Mouse (Mus musculus) left cerebral cortex, adult 8-10 months (tissue): ENCODE data around the gene Krtcap2. TPM values are rescaled to one million over a fixed set of nuclear protein-coding genes. Genes with fewer than 3 reads are reported as not detected.

Experiments used
- DNase-seq, 2 experiments: peaks; one replicate each; pipeline ENCODE4 v3.0.0; 2022; ENCODE audit warnings: low spot score in 2 of 2
- total RNA-seq, 4 experiments: library from RNA; stranded (reverse); gene quantifications; 2 replicates each; pipeline ENCODE4 v1.2.4; 2022

The Krtcap2 gene
- total RNA-seq, 4 experiments from 2014 or later, result 70.4 to 91.2 (median 83.7) TPM

DNA sequence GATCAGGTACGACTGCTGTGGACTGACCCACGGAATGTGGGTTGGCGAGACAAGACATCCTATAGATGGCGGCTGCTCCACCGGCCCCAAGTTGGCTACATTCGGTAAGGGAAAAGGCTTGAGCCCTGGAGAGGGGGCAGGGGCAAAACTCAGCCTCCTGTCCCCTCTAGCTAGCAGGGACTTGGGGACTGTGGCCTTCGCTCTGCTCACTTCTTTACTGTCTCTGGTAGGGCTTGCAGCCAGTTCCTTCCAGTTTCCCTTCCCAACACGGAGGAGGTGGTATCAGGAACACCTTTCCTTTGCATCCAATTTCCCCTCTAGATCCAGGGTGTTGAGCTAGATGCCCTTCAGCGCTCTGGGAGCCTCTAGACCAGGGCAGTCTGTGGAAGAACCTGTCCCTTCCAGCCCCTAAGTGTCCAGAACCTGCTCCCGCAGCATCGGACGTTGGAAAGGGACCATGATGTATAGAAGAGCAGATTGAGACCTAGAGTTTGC lies 20.4 kb upstream of the Krtcap2 start:
- DNase-seq, result no peak

DNA sequence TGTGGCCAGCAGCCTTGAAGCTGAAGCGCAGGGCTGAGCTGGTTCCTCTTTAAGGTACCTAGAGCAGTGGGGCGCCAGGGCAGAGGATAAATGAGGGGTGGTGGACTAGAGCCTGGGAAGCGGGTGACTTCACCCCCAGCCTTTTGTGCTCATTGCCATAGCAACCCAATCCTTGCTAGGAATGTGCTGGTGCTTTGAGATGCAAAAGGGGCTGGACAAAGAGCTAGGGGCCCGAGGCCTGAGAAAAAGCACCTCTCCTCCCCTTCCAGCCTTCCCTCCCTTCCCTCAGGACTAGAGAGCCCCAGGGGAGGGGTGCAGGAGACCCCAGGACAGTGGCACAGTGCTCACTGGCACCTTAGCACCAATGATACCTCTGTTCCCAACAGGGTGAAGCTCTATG lies 19.8 kb upstream of the Krtcap2 start:
- DNase-seq, result no peak

DNA sequence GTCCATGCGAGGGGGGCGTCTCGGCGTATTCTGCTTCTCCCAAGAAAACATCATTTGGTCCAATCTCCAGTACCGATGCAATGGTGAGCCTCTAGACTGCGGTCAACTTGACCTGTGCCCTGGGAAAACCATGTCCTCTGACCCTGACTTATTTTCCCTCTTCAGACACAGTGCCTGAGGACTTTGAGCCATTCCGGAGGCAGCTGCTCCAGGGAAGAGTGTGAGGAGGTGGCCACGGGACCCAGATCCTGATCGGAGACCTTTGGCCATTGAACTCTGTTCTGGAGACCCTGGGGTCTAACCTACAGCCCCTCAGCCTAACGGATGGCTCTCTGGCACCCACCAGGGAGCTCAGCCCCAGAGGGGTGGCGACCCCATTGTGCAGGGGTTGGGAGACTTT lies 19.4 kb upstream of the Krtcap2 start:
- DNase-seq, result no peak

DNA sequence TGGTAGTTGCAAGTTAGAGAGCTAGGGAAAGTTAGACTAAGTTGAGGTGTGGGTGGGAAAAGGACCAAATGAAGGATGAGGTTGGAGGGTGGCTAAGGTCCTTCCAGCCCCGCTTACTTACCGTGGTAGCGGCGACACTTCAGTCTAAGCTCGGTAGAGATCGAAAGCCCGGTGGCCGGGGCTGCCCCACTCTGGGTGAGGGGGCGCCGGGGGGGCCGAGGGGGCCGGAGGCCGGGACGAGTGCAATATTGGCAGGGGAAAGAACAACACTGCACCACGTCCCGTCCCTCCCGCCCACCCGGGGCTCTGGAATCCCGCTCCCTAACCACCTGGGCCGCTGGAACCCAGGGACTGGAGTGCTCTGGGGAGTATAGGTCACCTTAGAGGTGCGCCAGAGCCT lies 18.9 kb upstream of the Krtcap2 start, which contains the start of gene Mtx1:
Gene Mtx1, minus strand, starts transcription at position 189 of the 400 bp plus-strand sequence.
- no peak for DNase-seq

DNA sequence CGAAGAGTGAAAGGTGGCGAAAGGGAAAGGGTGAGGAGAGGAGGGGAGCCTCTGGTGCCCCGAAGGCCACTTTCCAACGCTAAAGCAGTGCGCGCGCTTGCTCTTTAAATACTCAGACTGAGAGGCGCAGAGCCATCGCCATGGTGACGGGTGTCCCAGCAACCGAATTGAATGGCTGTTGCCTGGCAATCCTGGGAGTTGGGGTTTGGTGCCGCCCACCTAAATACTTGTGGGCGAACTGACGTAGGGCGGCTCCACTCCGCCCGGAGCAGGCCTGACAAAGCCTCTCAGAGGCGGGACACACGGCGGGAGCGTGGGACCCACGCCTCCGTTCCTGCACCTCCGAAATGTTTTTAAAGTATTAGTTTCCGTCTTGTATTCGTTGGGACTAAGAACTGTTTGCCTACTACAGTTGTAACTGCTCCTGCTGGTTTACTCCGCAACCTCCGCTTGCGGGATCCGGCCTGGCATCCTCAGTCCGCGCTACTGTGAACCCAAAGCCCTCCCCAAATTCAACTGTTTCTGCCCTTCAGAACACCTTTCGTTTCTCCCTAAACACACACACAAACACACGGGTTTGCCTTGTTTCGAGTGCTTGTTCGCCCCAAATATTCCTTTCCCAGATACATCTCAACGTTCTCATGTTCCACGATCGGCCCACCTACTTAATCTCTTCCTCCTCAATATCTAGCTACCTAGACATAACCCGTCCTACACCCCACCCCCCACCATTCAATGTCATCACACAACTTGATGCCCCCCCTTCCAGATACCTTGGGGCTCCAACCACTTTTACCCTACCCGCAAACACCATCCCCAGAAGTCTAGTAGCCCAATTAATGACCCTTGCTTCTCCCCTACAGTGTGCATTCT lies 18.2 kb upstream of the Krtcap2 start:
- DNase-seq, result peak; percentile 77 to 93

DNA sequence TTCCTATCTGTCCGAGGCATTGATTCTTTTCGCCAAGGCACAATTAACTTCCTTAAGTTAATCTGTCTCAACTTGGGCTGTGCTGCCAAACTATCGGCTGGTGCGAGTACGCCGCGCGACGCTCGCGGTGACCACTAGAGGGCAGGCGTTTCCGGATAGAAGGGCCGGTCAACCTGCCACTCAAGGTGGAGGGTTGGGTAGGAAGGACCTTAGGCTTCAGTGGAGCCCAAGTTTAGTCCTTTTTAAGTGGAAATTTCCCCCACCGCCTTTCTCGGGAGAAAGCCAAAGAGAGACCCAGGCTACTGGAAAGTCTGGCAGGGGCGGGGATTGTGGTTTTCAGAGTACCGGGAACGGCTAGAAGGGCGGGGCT lies 17.6 kb upstream of the Krtcap2 start:
- DNase-seq, result peak in 1 of 2 experiments; percentile 75

DNA sequence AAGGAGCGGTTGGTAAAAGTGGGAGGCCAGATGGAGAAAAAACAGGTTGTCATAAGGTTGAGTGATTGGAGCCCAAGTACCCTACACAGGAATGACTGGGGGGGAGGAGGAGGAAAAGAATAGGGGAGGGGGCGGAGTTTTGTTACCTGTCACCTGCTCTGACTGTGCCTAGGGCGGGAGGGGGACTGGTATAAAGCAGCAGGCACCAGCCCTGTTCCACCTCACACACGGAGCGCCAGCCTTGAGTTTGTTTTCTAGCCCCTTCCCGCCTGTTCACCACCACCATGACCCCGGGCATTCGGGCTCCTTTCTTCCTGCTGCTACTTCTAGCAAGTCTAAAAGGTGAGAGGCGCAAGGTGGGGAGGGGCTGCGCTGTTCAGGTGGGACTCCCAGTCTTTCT lies 16.9 kb upstream of the Krtcap2 start, which contains the start of gene Muc1:
Gene Muc1, plus strand, starts transcription at position 222 of the 400 bp plus-strand sequence.
- DNase-seq, result no peak

DNA sequence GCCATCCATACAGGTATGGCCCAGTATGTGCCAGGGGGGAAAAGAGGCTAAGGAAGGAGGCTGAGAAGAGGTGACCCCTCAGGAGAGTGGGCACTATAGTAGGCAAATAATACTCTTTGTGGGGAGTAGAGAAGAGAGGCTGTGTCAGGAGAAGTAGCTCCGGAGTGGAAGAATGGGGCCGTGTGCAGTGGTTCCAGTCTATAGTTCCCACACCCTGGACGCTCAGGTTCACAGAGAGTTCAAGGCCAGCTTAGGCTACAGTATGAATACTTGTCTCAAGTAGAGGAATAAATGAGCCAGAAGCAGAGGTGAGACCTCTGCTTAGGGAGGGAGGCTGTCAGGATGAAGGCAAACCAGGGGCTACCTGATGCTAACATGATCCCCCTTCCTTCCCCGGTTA lies 16.5 kb upstream of the Krtcap2 start:
- DNase-seq, result no peak

DNA sequence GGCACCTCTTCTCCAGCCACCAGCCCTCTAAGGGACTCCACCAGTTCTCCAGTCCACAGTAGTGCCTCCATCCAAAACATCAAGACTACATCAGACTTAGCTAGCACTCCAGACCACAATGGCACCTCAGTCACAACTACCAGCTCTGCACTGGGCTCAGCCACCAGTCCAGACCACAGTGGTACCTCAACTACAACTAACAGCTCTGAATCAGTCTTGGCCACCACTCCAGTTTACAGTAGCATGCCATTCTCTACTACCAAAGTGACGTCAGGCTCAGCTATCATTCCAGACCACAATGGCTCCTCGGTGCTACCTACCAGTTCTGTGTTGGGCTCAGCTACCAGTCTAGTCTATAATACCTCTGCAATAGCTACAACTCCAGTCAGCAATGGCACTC lies 15.2 kb upstream of the Krtcap2 start:
- no peak for DNase-seq

DNA sequence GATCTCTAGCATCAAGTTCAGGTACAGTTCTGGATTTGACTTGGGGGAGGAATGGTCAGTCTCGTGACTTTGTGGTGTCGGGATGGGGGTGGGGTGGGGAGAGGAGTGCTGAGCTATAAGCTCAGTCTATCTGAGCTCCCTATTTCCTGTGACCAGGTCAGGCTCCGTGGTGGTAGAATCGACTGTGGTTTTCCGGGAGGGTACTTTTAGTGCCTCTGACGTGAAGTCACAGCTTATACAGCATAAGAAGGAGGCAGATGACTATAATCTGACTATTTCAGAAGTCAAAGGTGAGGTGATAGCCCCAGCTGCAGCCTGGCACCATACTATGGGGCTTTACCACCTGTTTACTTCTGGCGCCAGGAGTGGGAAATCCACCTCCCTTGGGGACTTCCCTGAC lies 14.4 kb upstream of the Krtcap2 start:
- no peak for DNase-seq

DNA sequence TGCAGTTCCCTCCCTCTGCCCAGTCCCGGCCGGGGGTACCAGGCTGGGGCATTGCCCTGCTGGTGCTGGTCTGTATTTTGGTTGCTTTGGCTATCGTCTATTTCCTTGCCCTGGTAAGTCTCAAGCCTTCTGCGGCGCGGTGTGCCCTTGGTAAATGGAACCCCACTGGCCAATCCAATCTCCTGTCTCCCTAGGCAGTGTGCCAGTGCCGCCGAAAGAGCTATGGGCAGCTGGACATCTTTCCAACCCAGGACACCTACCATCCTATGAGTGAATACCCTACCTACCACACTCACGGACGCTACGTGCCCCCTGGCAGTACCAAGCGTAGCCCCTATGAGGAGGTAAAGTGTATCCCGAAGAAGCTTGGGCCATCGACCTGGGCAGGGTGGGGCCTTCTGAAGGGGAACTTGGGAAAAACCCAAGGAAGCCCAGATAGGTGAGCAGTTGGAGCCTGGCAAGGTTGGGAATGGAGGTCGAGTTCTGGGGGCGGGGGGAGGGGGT lies 13.9 kb upstream of the Krtcap2 start:
- DNase-seq, result no peak

DNA sequence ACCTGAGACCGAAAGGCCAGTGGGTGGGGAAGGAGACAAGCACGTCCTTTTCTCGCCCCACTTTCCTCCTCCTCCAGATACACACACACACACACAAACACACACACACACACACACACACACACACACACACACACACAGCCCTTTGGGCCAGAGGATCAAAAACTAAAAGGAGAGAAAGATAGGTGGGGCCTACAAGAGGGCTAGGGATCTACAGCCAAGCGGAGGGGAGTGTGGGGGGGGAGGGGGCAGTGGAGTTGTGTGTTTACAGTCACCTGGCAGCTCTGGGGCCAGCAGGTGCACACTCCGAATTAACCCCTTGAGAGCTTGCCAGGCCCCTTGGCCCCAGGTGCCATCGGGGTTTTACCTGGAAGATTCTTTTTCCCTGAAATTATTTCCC lies 13.2 kb upstream of the Krtcap2 start:
- no peak for DNase-seq

DNA sequence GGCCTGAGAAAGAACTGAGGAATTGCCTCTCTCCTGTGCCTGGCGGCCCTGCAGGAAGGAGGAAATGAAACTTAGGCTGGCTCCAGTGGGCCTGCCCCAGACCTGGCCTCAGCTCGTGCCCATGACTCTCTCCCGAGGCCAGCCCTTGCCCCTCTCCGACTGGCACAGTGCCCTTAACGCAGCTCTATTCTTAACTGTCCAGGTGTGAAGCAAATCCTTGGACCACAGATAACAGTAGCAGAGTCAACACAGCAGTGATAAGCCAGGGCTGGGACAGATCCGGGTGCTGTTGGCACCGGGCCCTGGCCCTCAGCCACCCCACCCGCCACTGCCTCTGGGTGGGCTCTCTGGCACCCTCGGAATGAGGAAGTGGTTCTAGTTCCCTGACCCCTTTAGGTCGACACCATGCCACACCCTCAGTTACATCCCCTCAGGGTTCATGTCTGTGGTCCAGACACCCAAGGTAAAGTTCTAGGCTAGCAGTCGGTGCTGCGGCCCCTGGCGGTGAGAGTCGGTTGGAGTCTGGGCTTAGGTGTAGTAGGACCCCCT lies 12.1 kb upstream of the Krtcap2 start:
- no peak for DNase-seq

DNA sequence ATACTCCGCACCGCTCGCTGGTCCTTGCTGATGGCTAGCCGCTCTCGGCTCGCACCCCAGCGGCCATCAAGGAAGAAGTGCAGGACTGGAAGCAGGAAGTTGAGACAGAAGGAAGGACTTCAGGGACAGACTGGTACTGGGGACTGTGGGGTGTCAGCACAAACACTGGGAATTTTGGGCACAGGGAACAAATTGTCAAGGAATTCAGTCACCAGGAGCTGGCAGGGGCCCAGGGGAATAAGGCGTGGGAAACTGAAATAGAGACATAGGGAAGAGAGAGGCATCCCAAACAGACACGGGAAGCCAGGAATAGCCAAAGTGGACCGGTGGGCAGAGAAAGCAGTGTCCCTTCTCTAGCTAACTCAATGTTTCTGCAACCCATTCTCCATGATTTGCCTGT lies 9.2 kb upstream of the Krtcap2 start:
- DNase-seq, result no peak

DNA sequence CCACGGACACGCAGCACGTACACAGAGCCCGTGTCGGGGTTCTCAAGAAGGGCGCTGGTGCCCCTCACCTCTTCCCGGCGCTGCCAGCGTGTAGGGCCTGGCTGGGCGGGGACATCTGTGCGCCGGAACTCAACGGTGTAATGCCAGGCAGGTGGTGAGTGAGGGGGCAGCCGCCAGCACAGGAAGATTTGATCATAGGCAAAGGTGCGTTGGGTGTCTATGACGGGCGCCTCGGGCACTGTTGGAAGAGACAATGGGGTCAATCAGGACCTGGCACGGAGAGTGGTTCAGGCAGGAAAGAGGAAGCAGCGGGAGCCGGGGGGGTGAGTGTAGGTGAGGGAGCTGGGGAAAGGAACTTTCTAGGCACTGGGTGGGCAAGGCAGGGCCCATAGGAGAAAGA lies 8.1 kb upstream of the Krtcap2 start:
- no peak for DNase-seq

DNA sequence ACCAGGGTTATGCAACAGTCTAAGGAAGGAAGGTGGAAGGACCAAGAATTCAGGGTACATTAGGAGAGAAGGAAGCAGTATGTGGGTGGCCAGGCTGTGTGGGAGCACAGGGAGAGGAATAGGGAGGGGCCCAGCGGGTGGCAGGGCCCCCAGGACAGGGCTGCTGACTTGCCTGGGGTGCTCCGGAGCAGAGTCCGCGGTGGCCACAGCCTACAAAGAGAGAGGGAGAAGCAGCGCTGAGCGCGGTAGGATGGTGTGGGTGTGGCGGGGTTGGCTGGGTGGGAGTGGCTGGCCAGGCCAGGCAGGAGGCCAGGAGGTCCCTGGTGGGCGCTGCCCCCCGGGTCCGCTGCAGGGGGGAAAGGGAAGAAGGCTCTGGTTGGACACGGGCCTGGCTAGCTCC lies 7.3 kb upstream of the Krtcap2 start:
- DNase-seq, result no peak

DNA sequence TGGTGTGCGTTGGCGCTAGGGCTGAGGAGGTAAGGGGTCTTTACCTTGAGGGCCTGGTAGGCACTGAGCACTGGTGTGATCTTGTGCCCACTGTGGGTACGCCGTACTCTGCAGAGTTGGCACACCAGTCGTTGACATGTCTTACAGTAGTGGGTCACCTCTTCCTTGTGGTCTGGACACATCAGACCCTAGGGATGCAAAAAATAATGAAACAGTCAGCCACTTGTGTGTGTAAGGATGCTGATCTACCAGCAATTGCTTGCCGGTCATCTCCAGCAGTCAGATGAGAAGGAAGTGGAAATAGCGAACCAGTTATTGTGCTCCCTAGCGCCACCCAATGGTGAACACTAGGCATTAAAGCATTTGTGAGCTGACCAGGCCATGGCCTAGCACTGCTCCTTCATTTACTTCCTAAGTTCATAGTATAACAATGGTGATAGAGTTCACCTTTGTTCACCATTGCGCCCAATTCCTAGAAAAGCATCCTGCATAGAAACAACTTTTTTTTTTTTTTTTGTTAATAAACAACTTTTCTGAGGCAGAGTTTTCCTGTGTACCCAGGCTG lies 3.4 kb upstream of the Krtcap2 start:
- no peak for DNase-seq

DNA sequence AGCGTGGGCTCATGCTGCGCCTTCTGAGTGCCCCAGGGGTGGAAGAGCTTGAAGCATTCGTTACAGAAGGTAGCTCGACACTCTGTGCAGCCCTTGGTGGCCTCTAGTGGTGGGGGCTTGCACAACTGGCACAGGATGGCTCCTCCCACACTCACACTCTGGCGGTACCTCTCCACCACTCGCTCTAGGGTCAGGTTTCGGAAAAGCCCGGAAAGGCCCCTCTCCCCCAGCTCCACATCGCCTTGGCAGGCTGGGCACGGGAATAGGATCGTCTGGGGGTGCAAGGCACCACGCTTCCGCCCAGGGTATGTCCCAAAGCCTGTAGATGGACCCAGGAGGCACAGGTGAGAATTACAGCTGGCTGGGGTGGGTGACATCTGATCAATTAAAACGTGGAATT lies 2.2 kb upstream of the Krtcap2 start:
- DNase-seq, result no peak

DNA sequence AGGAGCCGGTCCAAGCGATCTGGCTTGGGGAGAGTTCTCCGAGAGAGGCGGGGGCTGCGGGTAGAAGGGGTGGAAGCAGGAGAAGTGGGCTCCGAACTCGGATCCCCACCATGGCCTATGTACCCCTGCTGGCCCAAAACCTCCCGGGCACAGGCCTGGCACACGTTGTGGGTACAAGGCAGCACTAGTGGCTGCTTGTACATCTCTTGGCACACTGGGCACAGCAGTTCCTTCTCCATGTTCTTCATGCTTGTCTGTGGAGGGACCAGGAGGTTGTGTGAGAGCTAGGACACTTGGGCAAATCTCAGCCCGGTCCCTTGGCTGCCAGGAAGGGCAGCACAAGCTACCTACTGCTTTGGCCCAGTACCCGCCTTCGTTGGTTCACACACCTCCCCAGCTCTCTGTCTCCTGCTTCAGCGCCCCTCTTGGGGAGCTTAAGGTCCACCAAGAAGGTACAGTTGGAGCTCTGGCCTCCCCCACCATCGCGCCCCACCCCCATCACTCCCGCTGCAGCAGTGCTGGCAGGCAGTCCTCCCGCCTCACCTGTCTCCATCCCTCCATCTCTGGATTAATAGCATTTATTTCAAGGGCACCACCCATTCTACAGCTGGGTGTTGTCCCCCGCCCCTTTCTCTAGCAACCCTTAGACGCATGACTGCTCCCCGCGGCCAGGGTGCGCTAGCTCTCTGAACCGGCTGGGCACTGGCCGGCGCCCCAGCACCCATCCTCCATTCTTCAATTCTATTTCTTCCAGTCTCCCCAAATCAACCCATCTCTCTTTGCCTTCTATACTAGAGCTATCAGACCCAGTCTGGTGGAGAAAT lies 1.4 kb upstream of the Krtcap2 start:
- DNase-seq, result no peak

DNA sequence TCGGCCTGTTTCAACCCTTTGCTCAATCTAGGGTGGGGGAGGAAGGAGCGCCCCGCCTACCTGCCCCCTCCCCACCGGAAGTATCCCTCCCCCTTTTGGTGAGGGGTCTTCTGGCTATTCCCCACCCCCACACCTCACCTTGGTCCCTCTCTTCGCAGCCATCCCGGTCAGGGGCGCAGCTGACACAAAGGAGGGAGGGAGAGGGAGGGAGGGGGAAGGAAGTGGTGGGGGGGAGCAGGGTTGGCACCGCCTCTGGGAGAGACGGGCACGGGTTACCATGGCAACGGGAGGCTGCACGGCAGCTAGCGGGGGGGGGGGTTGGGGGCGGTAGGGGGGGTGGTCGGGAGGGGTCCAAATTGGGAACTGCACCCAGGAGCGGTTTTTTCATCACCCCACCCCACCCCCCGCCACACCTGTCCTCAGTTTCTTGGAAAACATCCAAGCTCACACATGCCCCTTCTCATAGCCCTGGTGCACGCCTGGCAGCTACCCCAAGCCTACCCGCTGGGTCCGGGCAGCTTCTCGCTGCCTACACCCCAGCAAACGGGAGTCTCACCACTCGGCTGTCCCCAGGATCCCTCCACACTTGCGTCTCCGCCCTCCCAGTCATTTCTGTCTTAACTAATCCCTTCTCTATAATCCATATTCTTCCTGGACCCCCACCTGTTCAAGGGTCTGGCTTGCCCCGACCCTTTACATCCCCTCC lies 631 bp upstream of the Krtcap2 start:
- DNase-seq, result peak in 1 of 2 experiments; percentile 74
